Mouse (Mus musculus): ENCODE results near the gene Prss1. TPM values are rescaled to one million over a fixed set of nuclear protein-coding genes. Genes with fewer than 3 reads are reported as not detected.
"Not testable (repeated sequence)": the region's sequence is repeated elsewhere in the genome, so short reads cannot be mapped to it uniquely, and the experiment has no call there.

Prss1 gene
- polyA plus RNA-seq (2015; fragmentation: Nextera tagmentation; extraction: Ambion mirVana) = 0.44 TPM in 1 of 2 replicates, not detected in the other

- not testable (repeated sequence) for H3K27me3 ChIP-seq (ENCODE audit: control insufficient read depth, insufficient read depth, low read depth, low read length); H3K4me3 ChIP-seq (ENCODE audit: low read length); H3K9ac ChIP-seq (ENCODE audit: low read length); H3K27ac ChIP-seq (ENCODE audit: low read length); H3K36me3 ChIP-seq (ENCODE audit: control insufficient read depth, insufficient read depth, low read length); H3K4me1 ChIP-seq (replicated peaks; ENCODE audit: control insufficient read depth, insufficient read depth, low read length); ATAC-seq (ENCODE audit: low read depth); H3K9me3 ChIP-seq (ENCODE audit: control insufficient read depth, low read length); H3K4me2 ChIP-seq (ENCODE audit: low read depth, low read length)
Measured at GRCm38 (mm10) chr6:41458632-41459031, at the start of gene Prss1. TSS of gene Prss1 (plus strand) at chr6:41458932.

GRCm38 (mm10) chr6:41442261-41442660, 16.5 kb upstream of the Prss1 start:
- not testable (repeated sequence) for H3K27me3 ChIP-seq (ENCODE audit: control insufficient read depth, insufficient read depth, low read depth, low read length); H3K4me2 ChIP-seq (ENCODE audit: low read depth, low read length); H3K4me3 ChIP-seq (ENCODE audit: low read length); H3K9me3 ChIP-seq (ENCODE audit: control insufficient read depth, low read length); ATAC-seq (ENCODE audit: low read depth); H3K27ac ChIP-seq (ENCODE audit: low read length); H3K4me1 ChIP-seq (replicated peaks; ENCODE audit: control insufficient read depth, insufficient read depth, low read length); H3K36me3 ChIP-seq (ENCODE audit: control insufficient read depth, insufficient read depth, low read length); H3K9ac ChIP-seq (ENCODE audit: low read length)
- 89% methylated on average over 1 of the region's 2 CpGs for WGBS

- not testable (repeated sequence) for H3K4me1 ChIP-seq (replicated peaks; ENCODE audit: control insufficient read depth, insufficient read depth, low read length); H3K9ac ChIP-seq (ENCODE audit: low read length); H3K4me2 ChIP-seq (ENCODE audit: low read depth, low read length); ATAC-seq (ENCODE audit: low read depth); H3K27ac ChIP-seq (ENCODE audit: low read length); H3K4me3 ChIP-seq (ENCODE audit: low read length); H3K27me3 ChIP-seq (ENCODE audit: control insufficient read depth, insufficient read depth, low read depth, low read length); H3K36me3 ChIP-seq (ENCODE audit: control insufficient read depth, insufficient read depth, low read length); H3K9me3 ChIP-seq (ENCODE audit: control insufficient read depth, low read length)
Measured at GRCm38 (mm10) chr6:41446045-41446444, 12.7 kb upstream of the Prss1 start, which contains the start of gene Gm10334. TSS of gene Gm10334 (minus strand) at chr6:41446145.

- WGBS = 75% methylated on average over 3 of the region's 3 CpGs
Measured at GRCm38 (mm10) chr6:41499374-41499773, 40.6 kb downstream of the Prss1 start.

GRCm38 (mm10) chr6:41504915-41505314, 46.2 kb downstream of the Prss1 start:
- 66% methylated on average over 2 of the region's 2 CpGs for WGBS
- no peak overlapping the region for H3K4me2 ChIP-seq (ENCODE audit: low read depth, low read length)
- H3K36me3 ChIP-seq (ENCODE audit: control insufficient read depth, insufficient read depth, low read length) = no peaks in the 10 kb centered on the region
- no peak overlapping the region for H3K27ac ChIP-seq (ENCODE audit: low read length)
- no peak overlapping the region for H3K4me3 ChIP-seq (ENCODE audit: low read length)
- no peaks in the 10 kb centered on the region for H3K4me1 ChIP-seq (replicated peaks; ENCODE audit: control insufficient read depth, insufficient read depth, low read length)
- ATAC-seq (ENCODE audit: low read depth) = no peak
- no peaks in the 10 kb centered on the region for H3K9me3 ChIP-seq (ENCODE audit: control insufficient read depth, low read length)
- no peaks in the 10 kb centered on the region for H3K27me3 ChIP-seq (ENCODE audit: control insufficient read depth, insufficient read depth, low read depth, low read length)
- no peak overlapping the region for H3K9ac ChIP-seq (ENCODE audit: low read length)

More at GRCm38 (mm10) chr6:41499374-41499773, 40.6 kb downstream of the Prss1 start:
- Histone ChIP-seq H3K27me3 (ENCODE audit: control insufficient read depth, insufficient read depth, low read depth, low read length) (no peaks in the 10 kb centered on the region), H3K9me3 (ENCODE audit: control insufficient read depth, low read length) (no peaks in the 10 kb centered on the region), H3K27ac (ENCODE audit: low read length) (no peak overlapping the region), H3K9ac (ENCODE audit: low read length) (no peak overlapping the region), H3K36me3 (ENCODE audit: control insufficient read depth, insufficient read depth, low read length) (no peaks in the 10 kb centered on the region), H3K4me3 (ENCODE audit: low read length) (no peak overlapping the region), H3K4me1 (replicated peaks; ENCODE audit: control insufficient read depth, insufficient read depth, low read length) (no peaks in the 10 kb centered on the region), H3K4me2 (ENCODE audit: low read depth, low read length) (no peak overlapping the region)
- no peak for ATAC-seq (ENCODE audit: low read depth)

- no peak overlapping the region for H3K4me3 ChIP-seq (ENCODE audit: low read length)
- H3K4me1 ChIP-seq (replicated peaks; ENCODE audit: control insufficient read depth, insufficient read depth, low read length) = no peaks in the 10 kb centered on the region
- H3K36me3 ChIP-seq (ENCODE audit: control insufficient read depth, insufficient read depth, low read length) = no peaks in the 10 kb centered on the region
- ATAC-seq (ENCODE audit: low read depth) = no peak
- H3K27me3 ChIP-seq (ENCODE audit: control insufficient read depth, insufficient read depth, low read depth, low read length) = no peaks in the 10 kb centered on the region
- no peak overlapping the region for H3K27ac ChIP-seq (ENCODE audit: low read length)
- WGBS = 55% methylated on average over 6 of the region's 6 CpGs
- no peaks in the 10 kb centered on the region for H3K9me3 ChIP-seq (ENCODE audit: control insufficient read depth, low read length)
- H3K4me2 ChIP-seq (ENCODE audit: low read depth, low read length) = no peak overlapping the region
- no peak overlapping the region for H3K9ac ChIP-seq (ENCODE audit: low read length)
Measured at GRCm38 (mm10) chr6:41505323-41505722, 46.6 kb downstream of the Prss1 start.

Other genes with a start within 250 kb of the Prss1 start
- gene Try4, start 156.7 kb upstream of the Prss1 start, polyA plus RNA-seq (2015; fragmentation: Nextera tagmentation; extraction: Ambion mirVana) = not detected in 2 replicates
- not detected in 2 replicates for gene Try5, start 142.1 kb upstream of the Prss1 start, polyA plus RNA-seq (2015; fragmentation: Nextera tagmentation; extraction: Ambion mirVana)
- gene Try10, start 104.8 kb upstream of the Prss1 start, polyA plus RNA-seq (2015; fragmentation: Nextera tagmentation; extraction: Ambion mirVana) = not detected in 2 replicates
- not detected in 2 replicates for gene Prss3, start 81.3 kb upstream of the Prss1 start, polyA plus RNA-seq (2015; fragmentation: Nextera tagmentation; extraction: Ambion mirVana)
- gene Gm5771, start 66.6 kb upstream of the Prss1 start, polyA plus RNA-seq (2015; fragmentation: Nextera tagmentation; extraction: Ambion mirVana) = not detected in 2 replicates
- not detected in 2 replicates for gene Gm10334, start 12.8 kb upstream of the Prss1 start, polyA plus RNA-seq (2015; fragmentation: Nextera tagmentation; extraction: Ambion mirVana)
- gene Prss2, start 62.9 kb downstream of the Prss1 start, polyA plus RNA-seq (2015; fragmentation: Nextera tagmentation; extraction: Ambion mirVana) = not detected in 2 replicates
- gene Ephb6, start 146.6 kb downstream of the Prss1 start, polyA plus RNA-seq (2015; fragmentation: Nextera tagmentation; extraction: Ambion mirVana) = 12.0 and 15.6 TPM in 2 replicates
- 2.3 and 2.6 TPM in 2 replicates for gene Trpv6, start 177.5 kb downstream of the Prss1 start, polyA plus RNA-seq (2015; fragmentation: Nextera tagmentation; extraction: Ambion mirVana)
- not detected in 2 replicates for gene Trpv5, start 221.8 kb downstream of the Prss1 start, polyA plus RNA-seq (2015; fragmentation: Nextera tagmentation; extraction: Ambion mirVana)
- not detected in 2 replicates for gene Llcfc1, start 225.5 kb downstream of the Prss1 start, polyA plus RNA-seq (2015; fragmentation: Nextera tagmentation; extraction: Ambion mirVana)
- gene Kel, start 245.4 kb downstream of the Prss1 start, polyA plus RNA-seq (2015; fragmentation: Nextera tagmentation; extraction: Ambion mirVana) = 0.83 and 3.4 TPM in 2 replicates